Mouse (Mus musculus): ENCODE measurements around the gene Trmt2b. TPM values are rescaled to one million over a fixed set of nuclear protein-coding genes. Genes with fewer than 3 reads are reported as not detected.
"Not testable (repeated sequence)": the region's sequence is repeated elsewhere in the genome, so short reads cannot be mapped to it uniquely, and the experiment has no call there.

Trmt2b gene
- total and polyA plus RNA-seq, 2 experiments, result 10.0 to 27.3 TPM

- Histone ChIP-seq H3K36me3 (ENCODE audit: control insufficient read depth, insufficient read depth, low read length) (peaks cover 4% of the 10 kb centered on the region; the same call in 1 of the 2 replicates), H3K79me2 (ENCODE audit: control insufficient read depth, insufficient read depth, low read length) (no peaks in the 10 kb centered on the region), H3K27ac (replicated peaks; ENCODE audit: insufficient read depth, low read depth, low read length) (no peak overlapping the region), H3K9ac (ENCODE audit: low read depth, low read length) (no peak overlapping the region), H3K4me1 (ENCODE audit: control insufficient read depth, insufficient read depth, low read length) (no peaks in the 10 kb centered on the region), H3K27me3 (ENCODE audit: control insufficient read depth, insufficient read depth, low read length) (no peaks in the 10 kb centered on the region), H3K4me3 (ENCODE audit: insufficient read depth, low read depth, low read length) (no peak overlapping the region)
- no peak for TF ChIP-seq CTCF (IDR thresholded peaks at IDR 0.05; ENCODE audit: low read depth, low read length)
- no peak for TF ChIP-seq POLR2A (IDR thresholded peaks at IDR 0.05; ENCODE audit: extremely low read depth, insufficient read depth, low read length)
- 51% methylated on average over 4 of the region's 4 CpGs for WGBS
- DNase-seq (ENCODE audit: extremely low read depth, low read depth, low spot score), result no peak
Observed at GRCm38 (mm10) chrX:134218161-134218560, 58.6 kb downstream of the Trmt2b start.

- no peak for TF ChIP-seq POLR2A (IDR thresholded peaks at IDR 0.05; ENCODE audit: extremely low read depth, insufficient read depth, low read length)
- TF ChIP-seq CTCF (IDR thresholded peaks at IDR 0.05; ENCODE audit: low read depth, low read length), result no peak
- H3K9ac ChIP-seq (ENCODE audit: low read depth, low read length), result no peak overlapping the region
- H3K4me3 ChIP-seq (ENCODE audit: insufficient read depth, low read depth, low read length), result no peak overlapping the region
- H3K79me2 ChIP-seq (ENCODE audit: control insufficient read depth, insufficient read depth, low read length), result no peaks in the 10 kb centered on the region
- H3K4me1 ChIP-seq (ENCODE audit: control insufficient read depth, insufficient read depth, low read length), result no peaks in the 10 kb centered on the region
- DNase-seq (ENCODE audit: extremely low read depth, low read depth, low spot score), result no peak
- 97% methylated on average over 7 of the region's 7 CpGs for WGBS
- no peak overlapping the region for H3K27ac ChIP-seq (replicated peaks; ENCODE audit: insufficient read depth, low read depth, low read length)
- no peaks in the 10 kb centered on the region for H3K36me3 ChIP-seq (ENCODE audit: control insufficient read depth, insufficient read depth, low read length)
- no peaks in the 10 kb centered on the region for H3K27me3 ChIP-seq (ENCODE audit: control insufficient read depth, insufficient read depth, low read length)
Observed at GRCm38 (mm10) chrX:134211151-134211642, 65.6 kb downstream of the Trmt2b start.

- Histone ChIP-seq H3K4me3 (ENCODE audit: insufficient read depth, low read depth, low read length) (no peak overlapping the region), H3K27me3 (ENCODE audit: control insufficient read depth, insufficient read depth, low read length) (no peaks in the 10 kb centered on the region), H3K9ac (ENCODE audit: low read depth, low read length) (no peak overlapping the region), H3K4me1 (ENCODE audit: control insufficient read depth, insufficient read depth, low read length) (no peaks in the 10 kb centered on the region), H3K36me3 (ENCODE audit: control insufficient read depth, insufficient read depth, low read length) (no peaks in the 10 kb centered on the region), H3K27ac (replicated peaks; ENCODE audit: insufficient read depth, low read depth, low read length) (no peak overlapping the region), H3K79me2 (ENCODE audit: control insufficient read depth, insufficient read depth, low read length) (no peaks in the 10 kb centered on the region)
- TF ChIP-seq POLR2A (IDR thresholded peaks at IDR 0.05; ENCODE audit: extremely low read depth, insufficient read depth, low read length), result no peak
- no peak for TF ChIP-seq CTCF (IDR thresholded peaks at IDR 0.05; ENCODE audit: low read depth, low read length)
- DNase-seq (ENCODE audit: extremely low read depth, low read depth, low spot score), result no peak
- 75% methylated on average over 2 of the region's 2 CpGs for WGBS
Observed at GRCm38 (mm10) chrX:134208491-134208890, 68.3 kb downstream of the Trmt2b start.

- H3K4me3 ChIP-seq (ENCODE audit: insufficient read depth, low read depth, low read length); H3K4me1 ChIP-seq (ENCODE audit: control insufficient read depth, insufficient read depth, low read length); H3K9ac ChIP-seq (ENCODE audit: low read depth, low read length); DNase-seq (ENCODE audit: extremely low read depth, low read depth, low spot score); H3K79me2 ChIP-seq (ENCODE audit: control insufficient read depth, insufficient read depth, low read length); H3K36me3 ChIP-seq (ENCODE audit: control insufficient read depth, insufficient read depth, low read length); H3K27ac ChIP-seq (replicated peaks; ENCODE audit: insufficient read depth, low read depth, low read length); H3K27me3 ChIP-seq (ENCODE audit: control insufficient read depth, insufficient read depth, low read length): not testable (repeated sequence)
- 97% methylated on average over 6 of the region's 9 CpGs for WGBS
Observed at GRCm38 (mm10) chrX:134187201-134187600, 89.6 kb downstream of the Trmt2b start, which contains the start of gene Arl13a. Gene Arl13a (plus strand): TSS chrX:134187501.

GRCm38 (mm10) chrX:134174699-134175098 is 102.1 kb downstream of the Trmt2b start:
- Histone ChIP-seq H3K4me3 (ENCODE audit: insufficient read depth, low read depth, low read length) (no peak overlapping the region), H3K79me2 (ENCODE audit: control insufficient read depth, insufficient read depth, low read length) (no peaks in the 10 kb centered on the region), H3K4me1 (ENCODE audit: control insufficient read depth, insufficient read depth, low read length) (no peaks in the 10 kb centered on the region), H3K27ac (replicated peaks; ENCODE audit: insufficient read depth, low read depth, low read length) (no peak overlapping the region), H3K27me3 (ENCODE audit: control insufficient read depth, insufficient read depth, low read length) (no peaks in the 10 kb centered on the region), H3K36me3 (ENCODE audit: control insufficient read depth, insufficient read depth, low read length) (no peaks in the 10 kb centered on the region), H3K9ac (ENCODE audit: low read depth, low read length) (no peak overlapping the region)
- no peak for DNase-seq (ENCODE audit: extremely low read depth, low read depth, low spot score)
- 100% methylated on average over 1 of the region's 1 CpGs for WGBS
- TF ChIP-seq CTCF (IDR thresholded peaks at IDR 0.05; ENCODE audit: low read depth, low read length) (no peak), POLR2A (IDR thresholded peaks at IDR 0.05; ENCODE audit: extremely low read depth, insufficient read depth, low read length) (no peak)

Other genes with a start within 250 kb of the Trmt2b start
- gene Cstf2, start 217.8 kb downstream of the Trmt2b start, total RNA-seq (2014; rRNA removed), result 8.1 and 8.9 TPM in 2 replicates
- 7.5 and 8.1 TPM in 2 replicates for gene Cstf2, start 217.8 kb downstream of the Trmt2b start, polyA plus RNA-seq (2012; rRNA removed)
- 0.07 and 0.09 TPM in 2 replicates for gene Xkrx, start 114.9 kb downstream of the Trmt2b start, total RNA-seq (2014; rRNA removed)
- 0.09 and 0.10 TPM in 2 replicates for gene Xkrx, start 114.9 kb downstream of the Trmt2b start, polyA plus RNA-seq (2012; rRNA removed)
- gene Arl13a, start 89.5 kb downstream of the Trmt2b start, total RNA-seq (2014; rRNA removed), result not detected in 2 replicates
- not detected in 2 replicates for gene Arl13a, start 89.5 kb downstream of the Trmt2b start, polyA plus RNA-seq (2012; rRNA removed)
- not detected in 2 replicates for gene Nox1, start 55.0 kb downstream of the Trmt2b start, total RNA-seq (2014; rRNA removed)
- not detected in 2 replicates for gene Nox1, start 55.0 kb downstream of the Trmt2b start, polyA plus RNA-seq (2012; rRNA removed)
- gene Tmem35a, start 18.2 kb upstream of the Trmt2b start, total RNA-seq (2014; rRNA removed), result 0.18 and 1.1 TPM in 2 replicates
- 0.04 TPM in 2 replicates for gene Tmem35a, start 18.2 kb upstream of the Trmt2b start, polyA plus RNA-seq (2012; rRNA removed)
- 0.18 and 0.47 TPM in 2 replicates for gene Cenpi, start 31.1 kb upstream of the Trmt2b start, total RNA-seq (2014; rRNA removed)
- gene Cenpi, start 31.1 kb upstream of the Trmt2b start, polyA plus RNA-seq (2012; rRNA removed), result not detected in 2 replicates
- gene Drp2, start 127.6 kb upstream of the Trmt2b start, total RNA-seq (2014; rRNA removed), result under 0.01 TPM in 1 of 2 replicates, not detected in the other
- gene Drp2, start 127.6 kb upstream of the Trmt2b start, polyA plus RNA-seq (2012; rRNA removed), result not detected in 2 replicates
- gene Taf7l, start 199.5 kb upstream of the Trmt2b start, total RNA-seq (2014; rRNA removed), result not detected in 2 replicates
- gene Taf7l, start 199.5 kb upstream of the Trmt2b start, polyA plus RNA-seq (2012; rRNA removed), result not detected in 2 replicates

Measured in liver, adult 2 months (tissue).